Mouse (Mus musculus) CH12.LX (cell line): ENCODE results near the gene Tinagl1. TPM values are rescaled to one million over a fixed set of nuclear protein-coding genes. Genes with fewer than 3 reads are reported as not detected.

Experiments used
- DNase-seq: peaks from one replicate; pipeline ENCODE4 v3.0.0-alpha.2; 2013; ENCODE audit errors: extremely low read depth
- H3K27ac ChIP-seq: 2 replicates; pipeline ENCODE4 v1.5.1; 2012; ENCODE audit warnings: low read depth, mild to moderate bottlenecking, control low read depth, moderate library complexity; ENCODE audit not compliant: insufficient read depth
- H3K27me3 ChIP-seq: replicated peaks from 2 replicates; pipeline ENCODE3; 2012; ENCODE audit warnings: inconsistent platforms
- H3K36me3 ChIP-seq, 2 experiments: replicated peaks in 1 of 2; 2 replicates each; pipeline versions ENCODE3 to v1.6.1; 2012; ENCODE audit warnings: inconsistent platforms in 1 of 2, low read length in 1 of 2, mild to moderate bottlenecking in 1 of 2, mixed read lengths in 1 of 2, moderate library complexity in 1 of 2; ENCODE audit not compliant: control insufficient read depth in 1 of 2, insufficient read depth in 1 of 2
- H3K4me1 ChIP-seq, 2 experiments: 2 replicates each; pipeline ENCODE4 v1.6.1; 2012; ENCODE audit warnings: inconsistent platforms in 1 of 2, moderate library complexity in 1 of 2; ENCODE audit not compliant: insufficient read depth in 2 of 2, control insufficient read depth in 1 of 2
- H3K4me2 ChIP-seq: 2 replicates; pipeline ENCODE4 v1.6.1; 2012; ENCODE audit warnings: low read depth, mild to moderate bottlenecking, control low read depth; ENCODE audit not compliant: poor library complexity, insufficient read depth, severe bottlenecking
- H3K4me3 ChIP-seq, 3 experiments: fragments of 150-350 bp in 1 of 3; sonication (generic) in 1 of 3; replicated peaks in 1 of 3; 2 replicates each; pipeline versions ENCODE3 to v1.5.1; 2011 to 2012; ENCODE audit warnings: low read depth in 2 of 3, low read length in 2 of 3, mild to moderate bottlenecking in 2 of 3, moderate library complexity in 2 of 3, control low read depth in 1 of 3, improper control_type of control experiment in 1 of 3, inconsistent platforms in 1 of 3, mixed read lengths in 1 of 3; ENCODE audit not compliant: poor library complexity in 1 of 3
- H3K79me2 ChIP-seq: replicated peaks from 2 replicates; pipeline ENCODE4 v1.6.1; 2012; ENCODE audit warnings: mild to moderate bottlenecking, moderate library complexity; ENCODE audit not compliant: control insufficient read depth, poor library complexity, insufficient read depth, severe bottlenecking; ENCODE audit errors: extremely low read depth
- H3K9ac ChIP-seq: 2 replicates; pipeline ENCODE4 v1.6.1; 2012; ENCODE audit warnings: low read depth, mild to moderate bottlenecking, control low read depth, moderate library complexity; ENCODE audit not compliant: insufficient read depth
- H3K9me3 ChIP-seq: replicated peaks from 2 replicates; pipeline ENCODE3; 2012; ENCODE audit warnings: low read length, inconsistent platforms, mixed read lengths
- BHLHE40 ChIP-seq: IDR thresholded peaks from 2 replicates; pipeline ENCODE4 v1.6.1; 2011; ENCODE audit warnings: mild to moderate bottlenecking, low read depth, low read length, improper control_type of control experiment
- CHD2 ChIP-seq: IDR thresholded peaks from 2 replicates; pipeline ENCODE4 v1.6.1; 2011; ENCODE audit warnings: low read length, improper control_type of control experiment
- ELF1 ChIP-seq: IDR thresholded peaks from 2 replicates; pipeline ENCODE4 v1.6.1; 2014; ENCODE audit warnings: low read depth, mild to moderate bottlenecking, inconsistent platforms, low read length, improper control_type of control experiment
- EP300 ChIP-seq: IDR thresholded peaks from 2 replicates; pipeline ENCODE4 v1.6.1; 2011; ENCODE audit warnings: low read length, improper control_type of control experiment
- HCFC1 ChIP-seq: IDR thresholded peaks from 2 replicates; pipeline ENCODE4 v1.6.1; 2012; ENCODE audit warnings: low read depth, mild to moderate bottlenecking, inconsistent platforms, low read length, improper control_type of control experiment
- JUN ChIP-seq: IDR thresholded peaks from 2 replicates; pipeline ENCODE4 v1.6.1; 2011; ENCODE audit warnings: low read depth, mild to moderate bottlenecking, low read length, improper control_type of control experiment, moderate library complexity; ENCODE audit not compliant: insufficient read depth
- JUND ChIP-seq: conservative IDR thresholded peaks from 2 replicates; pipeline ENCODE4 v1.6.1; 2011; ENCODE audit warnings: low read depth, low read length, improper control_type of control experiment
- KAT2A ChIP-seq: IDR thresholded peaks from 2 replicates; pipeline ENCODE4 v1.6.1; 2012; ENCODE audit warnings: low read length, improper control_type of control experiment, inconsistent platforms; ENCODE audit not compliant: insufficient replicate concordance
- MEF2A ChIP-seq: IDR thresholded peaks from 2 replicates; pipeline ENCODE4 v1.6.1; 2014; ENCODE audit warnings: low read depth, mild to moderate bottlenecking, inconsistent platforms, low read length, improper control_type of control experiment, borderline replicate concordance
- NELFE ChIP-seq: IDR thresholded peaks from 2 replicates; pipeline ENCODE4 v1.6.1; 2011; ENCODE audit warnings: low read depth, low read length, improper control_type of control experiment
- PAX5 ChIP-seq: IDR thresholded peaks from 2 replicates; pipeline ENCODE4 v1.6.1; 2012; ENCODE audit warnings: low read length, inconsistent platforms, mixed read lengths
- POLR2AphosphoS2 ChIP-seq: IDR thresholded peaks from 2 replicates; pipeline ENCODE4 v1.6.1; 2011; ENCODE audit warnings: low read depth, low read length, improper control_type of control experiment
- RAD21 ChIP-seq: IDR thresholded peaks from 2 replicates; pipeline ENCODE4 v1.6.1; 2011; ENCODE audit warnings: low read depth, mild to moderate bottlenecking, low read length, improper control_type of control experiment, moderate library complexity
- RCOR1 ChIP-seq: conservative IDR thresholded peaks from 2 replicates; pipeline ENCODE4 v1.6.1; 2012; ENCODE audit warnings: low read depth, mild to moderate bottlenecking, inconsistent platforms, low read length, improper control_type of control experiment
- TBP ChIP-seq: conservative IDR thresholded peaks from 2 replicates; pipeline ENCODE4 v1.6.1; 2011; ENCODE audit warnings: low read depth, low read length, improper control_type of control experiment
- TCF12 ChIP-seq: IDR thresholded peaks from 2 replicates; pipeline ENCODE4 v1.6.1; 2014; ENCODE audit warnings: low read depth, mild to moderate bottlenecking, inconsistent platforms, low read length, improper control_type of control experiment
- UBTF ChIP-seq: IDR thresholded peaks from 2 replicates; pipeline ENCODE4 v1.6.1; 2012; ENCODE audit warnings: low read depth, mild to moderate bottlenecking, inconsistent platforms, low read length, improper control_type of control experiment, moderate library complexity
- ZKSCAN1 ChIP-seq: IDR thresholded peaks from 2 replicates; pipeline ENCODE4 v1.6.1; 2012; ENCODE audit warnings: low read depth, inconsistent platforms, low read length, improper control_type of control experiment, borderline replicate concordance
- ZNF384 ChIP-seq: IDR thresholded peaks from 2 replicates; pipeline ENCODE4 v1.6.1; 2012; ENCODE audit warnings: low read depth, low read length, improper control_type of control experiment, inconsistent platforms
- dilution Hi-C: fragments of 300-500 bp; cut with MboI; formaldehyde crosslinking; loops from 2 replicates; pipeline ENCODE4 v1.14.3; 2020; ENCODE audit warnings: low sequenced_read_pairs; ENCODE audit not compliant: extremely low pct_unique_long_range_greater_than_20kb, extremely low pct_ligation_motif_present
- in situ Hi-C: fragments of 300-500 bp; cut with MboI; formaldehyde crosslinking; loops from 3 replicates; pipeline ENCODE4 v1.14.3; 2019; ENCODE audit warnings: low sequenced_read_pairs, low pct_ligation_motif_present, low pct_unique_long_range_greater_than_20kb, mixed read lengths
- polyA plus RNA-seq: library from polyadenylated mRNA; unstranded; fragments of >175 nt; gene quantifications from 2 replicates; pipeline ENCODE4 v1.2.1, GENCODE M21; 2012; ENCODE audit warnings: low read depth; ENCODE audit not compliant: insufficient read length
- total RNA-seq, 2 experiments: library from RNA; depleted of rRNA; stranded (reverse); fragments of 300-350 nt in 1 of 2; fragments of >200 nt in 1 of 2; gene quantifications; 2 replicates each; pipeline ENCODE4 v1.2.3; 2012 to 2014

Gene Tinagl1
- total and polyA plus RNA-seq, 3 experiments, result not detected

DNA sequence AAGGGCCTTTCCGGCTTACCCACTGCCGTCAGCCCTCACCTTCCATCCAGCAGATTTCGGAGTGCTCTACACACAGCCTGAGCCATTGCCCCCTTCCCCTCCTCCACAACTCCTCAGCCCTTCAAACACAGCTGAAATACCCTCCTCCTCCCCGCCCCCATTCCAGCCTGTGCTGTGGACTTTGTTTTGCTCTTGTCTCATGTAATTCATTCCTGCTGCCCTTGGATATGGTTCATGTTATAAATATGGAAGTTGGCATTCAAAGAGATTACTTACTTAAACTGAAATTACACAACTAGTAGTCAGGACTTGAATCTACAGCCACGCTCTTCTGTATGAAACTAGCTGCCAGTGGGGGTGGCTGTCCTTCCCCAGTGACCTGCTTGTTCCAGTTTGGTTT lies 51.9 kb downstream of the Tinagl1 start:
- TF ChIP-seq JUND, result no peak
- no peak for TF ChIP-seq BHLHE40
- no peak for TF ChIP-seq UBTF
- TF ChIP-seq ZNF384, result no peak
- TF ChIP-seq ELF1, result no peak
- TF ChIP-seq RCOR1, result no peak
- no peak for TF ChIP-seq HCFC1
- no peak for TF ChIP-seq JUN
- TF ChIP-seq EP300, result no peak
- no peak for TF ChIP-seq NELFE
- no peak for TF ChIP-seq CHD2
- DNase-seq, result no peak
- H3K4me1 ChIP-seq, result no peaks in the 10 kb centered on the region
- H3K4me2 ChIP-seq, result no peak overlapping the region
- H3K9me3 ChIP-seq, result no peaks in the 10 kb centered on the region
- H3K79me2 ChIP-seq, result no peaks in the 10 kb centered on the region
- peaks cover 59 to 76% of the 10 kb centered on the region in 2 experiments for H3K36me3 ChIP-seq
- no peak overlapping the region for H3K4me3 ChIP-seq
- H3K9ac ChIP-seq, result no peak overlapping the region
- in situ Hi-C loops (no loop called here), dilution Hi-C loops (no loop called here)
- H3K27me3 ChIP-seq, result no peaks in the 10 kb centered on the region
- H3K27ac ChIP-seq, result no peak overlapping the region

DNA sequence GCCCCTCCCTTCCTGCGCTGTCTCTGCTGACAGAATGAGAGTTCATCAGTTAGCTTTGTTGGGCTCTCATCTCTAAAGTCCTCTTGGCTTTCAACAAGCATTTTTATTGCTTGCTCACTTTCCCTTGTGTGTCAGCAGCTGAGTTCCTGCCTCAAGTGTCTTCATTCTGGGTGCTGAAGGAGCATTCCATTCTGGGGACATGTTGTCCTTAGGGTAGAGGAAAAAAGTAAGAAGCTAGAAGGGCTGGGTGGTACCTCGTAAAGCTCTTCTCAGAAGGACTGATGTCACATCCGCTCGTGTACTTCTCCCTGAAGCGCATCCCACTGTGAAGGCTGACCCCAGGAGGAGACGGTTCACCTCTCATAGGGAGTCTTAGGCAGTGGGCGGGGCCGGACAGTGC lies 53.4 kb downstream of the Tinagl1 start:
- H3K9me3 ChIP-seq, result no peaks in the 10 kb centered on the region
- no peak overlapping the region for H3K4me2 ChIP-seq
- H3K4me1 ChIP-seq, result no peaks in the 10 kb centered on the region
- no peak overlapping the region for H3K27ac ChIP-seq
- H3K4me3 ChIP-seq, result no peak overlapping the region
- no peak for DNase-seq
- H3K36me3 ChIP-seq, result peaks cover 48 to 61% of the 10 kb centered on the region in 2 experiments
- no peaks in the 10 kb centered on the region; the same call in 1 of the 2 replicates for H3K79me2 ChIP-seq
- no peak for TF ChIP-seq RAD21
- TF ChIP-seq TCF12, result no peak
- no peak for TF ChIP-seq TBP
- no peak for TF ChIP-seq ZKSCAN1
- no peak for TF ChIP-seq KAT2A
- TF ChIP-seq ZNF384, result no peak
- TF ChIP-seq UBTF, result no peak
- TF ChIP-seq MEF2A, result no peak
- no peak for TF ChIP-seq CHD2
- TF ChIP-seq POLR2AphosphoS2, result no peak
- TF ChIP-seq NELFE, result no peak
- no peak for TF ChIP-seq EP300
- TF ChIP-seq RCOR1, result no peak
- no peak for TF ChIP-seq PAX5
- TF ChIP-seq, all 38 proteins: peak for 0
- dilution Hi-C loops (no loop called here), in situ Hi-C loops (no loop called here)
- H3K9ac ChIP-seq, result no peak overlapping the region
- no peaks in the 10 kb centered on the region for H3K27me3 ChIP-seq
